Mouse (Mus musculus): ENCODE results near the gene Ciapin1.

DNA sequence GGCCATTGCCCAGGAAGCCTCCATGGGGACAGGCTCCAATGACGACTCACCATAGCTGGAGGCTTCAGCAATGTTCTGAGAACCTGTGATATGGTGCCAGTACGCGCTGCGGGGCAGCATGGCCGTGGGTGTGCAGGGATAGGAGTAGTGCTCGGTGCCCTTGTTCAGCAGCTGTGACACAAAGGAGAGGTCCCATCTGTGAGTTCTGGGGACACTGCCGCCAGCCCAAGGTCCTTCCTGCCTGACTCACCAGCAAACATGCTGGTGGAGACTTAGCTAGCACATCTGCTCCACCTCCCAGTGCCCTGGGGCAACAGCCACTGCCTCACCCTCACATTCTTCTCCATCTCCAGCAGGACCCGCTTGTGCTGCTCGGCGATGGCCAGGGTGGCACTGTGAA lies 27.1 kb upstream of the Ciapin1 start:
- TF ChIP-seq ZC3H11A (IDR thresholded peaks at IDR 0.05; ENCODE audit: borderline replicate concordance, low read depth, low read length), result no peak
- TF ChIP-seq ZNF384 (IDR thresholded peaks at IDR 0.05; ENCODE audit: low read depth, low read length), result no peak
- no peak for TF ChIP-seq HCFC1 (IDR thresholded peaks at IDR 0.05; ENCODE audit: borderline replicate concordance, insufficient read depth, low read length)
